Mouse (Mus musculus) macrophage (primary cell): ENCODE measurements around the gene Rictor. TPM values are rescaled to one million over a fixed set of nuclear protein-coding genes. Genes with fewer than 3 reads are reported as not detected.
"Not testable (repeated sequence)": the region's sequence is repeated elsewhere in the genome, so short reads cannot be mapped to it uniquely, and the experiment has no call there.

Source experiments
- H3K27ac ChIP-seq: fragments of 350-480 bp; formaldehyde crosslinking; 2 replicates; pipeline ENCODE4 v1.9.0; 2021
- H3K36me3 ChIP-seq: fragments of 350-480 bp; formaldehyde crosslinking; 2 replicates; pipeline ENCODE4 v1.9.0; 2021; ENCODE audit errors: inconsistent target
- H3K4me3 ChIP-seq: fragments of 350-480 bp; formaldehyde crosslinking; 2 replicates; pipeline ENCODE4 v1.9.0; 2021; ENCODE audit errors: inconsistent target
- H3K79me2 ChIP-seq: fragments of 350-480 bp; formaldehyde crosslinking; 2 replicates; pipeline ENCODE4 v1.9.0; 2021; ENCODE audit errors: inconsistent target
- WGBS: methylation state at CpG from one replicate; pipeline ENCODE4 v1.1.7; 2026; ENCODE audit warnings: inconsistent platforms; ENCODE audit not compliant: missing documents; 5-methylcytosine and 5-hydroxymethylcytosine counted together
- polyA plus RNA-seq: library from polyadenylated mRNA; stranded (reverse); fragments of 250-400 nt; gene quantifications from 3 replicates; pipeline ENCODE4 v1.2.4, GENCODE M21; 2018; ENCODE audit warnings: inconsistent platforms

Rictor gene
- polyA plus RNA-seq, 1 experiment from 2014 or later, result 3.2 TPM

DNA sequence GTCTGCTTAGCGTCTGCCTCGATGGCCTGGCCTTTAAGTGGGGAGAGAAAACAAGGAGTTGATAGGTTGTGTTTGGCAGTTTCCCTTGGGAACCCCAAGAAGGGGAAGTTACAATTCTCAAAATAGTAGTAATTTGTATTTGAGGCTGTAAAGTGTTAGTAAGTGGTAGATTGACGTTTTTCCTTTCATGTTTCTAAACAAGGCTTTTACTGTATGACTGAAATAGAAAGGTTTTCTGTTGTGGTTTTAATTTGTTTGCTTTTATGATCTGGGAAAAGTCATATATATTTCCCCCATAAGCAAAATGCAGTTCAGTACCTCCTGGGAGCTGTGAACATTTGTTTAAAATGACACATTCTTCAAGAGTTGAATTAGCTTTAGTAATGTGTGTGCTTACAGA lies 64.1 kb downstream of the Rictor start:
- no peak overlapping the region for H3K27ac ChIP-seq
- 61% methylated on average over 3 of the region's 3 CpGs for WGBS
- peaks cover 59% of the 10 kb centered on the region for H3K36me3 ChIP-seq
- H3K4me3 ChIP-seq, result no peak overlapping the region
- H3K79me2 ChIP-seq, result no peaks in the 10 kb centered on the region

DNA sequence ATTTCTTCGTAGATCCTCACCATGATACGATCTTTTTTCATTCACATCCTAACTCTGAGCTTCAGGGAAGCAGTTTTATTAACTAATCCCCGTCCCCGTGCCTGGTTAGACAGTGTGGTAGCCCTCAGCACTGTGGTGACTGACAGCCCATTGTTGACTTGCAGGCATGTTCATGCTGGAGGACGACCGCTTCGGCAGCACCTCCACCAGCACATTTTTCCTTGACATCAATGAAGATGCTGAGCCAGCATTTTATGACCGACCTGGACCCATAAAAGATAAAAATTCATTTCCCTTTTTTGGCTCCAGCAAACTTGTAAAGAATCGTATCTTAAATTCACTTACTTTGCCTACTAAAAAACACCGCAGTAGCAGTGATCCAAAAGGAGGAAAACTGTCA lies 78.0 kb downstream of the Rictor start:
- H3K79me2 ChIP-seq, result no peaks in the 10 kb centered on the region
- peaks cover 89% of the 10 kb centered on the region for H3K36me3 ChIP-seq
- H3K27ac ChIP-seq, result no peak overlapping the region
- H3K4me3 ChIP-seq, result no peak overlapping the region
- WGBS, result 96% methylated on average over 10 of the region's 10 CpGs

DNA sequence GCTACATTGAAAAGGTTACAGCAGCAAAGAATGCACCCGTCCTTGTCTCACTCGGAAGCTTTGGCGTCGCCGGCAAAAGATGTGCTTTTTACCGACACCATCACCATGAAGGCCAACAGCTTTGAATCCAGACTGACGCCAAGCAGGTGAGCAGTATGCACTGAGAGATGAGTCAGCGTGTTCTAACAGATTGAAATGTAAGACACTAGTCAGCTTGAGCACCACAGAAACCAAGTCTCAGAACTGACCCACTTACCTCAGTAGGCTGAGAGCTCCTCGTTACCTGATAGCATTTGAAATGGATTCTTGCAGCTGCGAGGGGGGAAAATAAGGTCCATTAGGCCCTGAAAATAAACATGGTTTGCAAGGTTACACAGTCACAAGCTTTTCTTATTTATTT lies 79.1 kb downstream of the Rictor start:
- Histone ChIP-seq H3K27ac (no peak overlapping the region), H3K36me3 (peaks cover 90% of the 10 kb centered on the region), H3K79me2 (no peaks in the 10 kb centered on the region), H3K4me3 (no peak overlapping the region)
- 97% methylated on average over 10 of the region's 10 CpGs for WGBS

DNA sequence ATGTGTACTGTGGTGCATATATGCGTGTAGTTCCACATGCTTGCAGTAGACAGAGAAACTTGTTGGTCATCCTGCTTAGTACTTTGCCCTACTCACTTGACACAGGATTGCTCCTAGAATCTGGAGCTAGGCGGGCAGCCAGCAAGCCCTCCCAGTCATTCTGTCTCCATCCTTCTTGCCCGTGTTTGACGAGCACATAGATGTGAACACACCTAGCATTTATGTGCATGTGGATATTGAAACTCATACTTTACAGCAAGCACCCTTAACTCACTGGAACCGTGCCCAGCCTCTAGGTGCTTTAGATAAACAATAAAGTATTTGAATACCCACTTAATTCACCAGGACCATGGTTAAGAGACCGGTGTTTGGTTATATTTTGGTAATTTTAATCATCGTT lies 81.8 kb downstream of the Rictor start:
- H3K4me3 ChIP-seq, result no peak overlapping the region
- no peak overlapping the region for H3K27ac ChIP-seq
- 95% methylated on average over 7 of the region's 7 CpGs for WGBS
- H3K79me2 ChIP-seq, result no peaks in the 10 kb centered on the region
- H3K36me3 ChIP-seq, result peaks cover 87% of the 10 kb centered on the region

DNA sequence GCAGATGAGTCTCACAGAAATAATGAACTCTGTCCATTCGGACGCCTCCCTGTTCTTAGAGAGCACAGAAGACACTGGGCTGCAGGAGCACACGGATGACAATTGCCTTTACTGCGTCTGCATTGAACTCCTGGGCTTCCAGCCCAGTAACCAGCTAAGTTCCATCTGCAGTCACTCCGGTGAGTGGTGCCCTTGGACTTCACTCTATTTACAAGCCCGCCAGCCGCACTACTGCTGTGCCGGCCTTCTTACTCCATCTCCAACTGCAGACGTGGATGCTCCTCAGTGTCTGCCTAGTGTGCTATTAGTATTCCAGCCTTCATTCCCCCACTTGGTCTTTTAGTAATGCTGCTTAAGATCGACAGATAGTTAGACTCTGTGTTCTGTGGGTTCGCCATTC lies 83.5 kb downstream of the Rictor start:
- Histone ChIP-seq H3K79me2 (no peaks in the 10 kb centered on the region), H3K4me3 (no peak overlapping the region), H3K36me3 (peaks cover 88% of the 10 kb centered on the region), H3K27ac (no peak overlapping the region)
- WGBS, result 94% methylated on average over 11 of the region's 11 CpGs

DNA sequence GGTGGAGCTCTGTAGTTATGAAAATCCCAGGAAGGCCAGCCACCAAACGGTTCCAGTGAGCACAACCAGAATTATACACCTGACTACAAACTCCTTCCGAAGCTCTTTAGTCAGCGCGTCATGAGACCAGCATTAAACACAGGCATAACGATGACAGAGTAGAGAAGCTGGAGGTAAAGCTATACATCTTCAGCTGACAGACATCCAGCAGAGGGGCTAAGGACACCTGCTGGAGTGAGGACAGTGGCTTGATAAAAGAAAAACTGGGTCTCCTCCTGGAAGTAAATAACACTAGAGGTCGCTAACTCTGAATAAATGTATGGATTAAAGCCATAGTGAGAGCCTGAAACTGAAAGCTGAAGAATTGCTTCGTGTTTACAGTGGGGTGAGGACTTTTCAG lies 84.7 kb downstream of the Rictor start:
- H3K4me3 ChIP-seq, result no peak overlapping the region
- no peaks in the 10 kb centered on the region for H3K79me2 ChIP-seq
- no peak overlapping the region for H3K27ac ChIP-seq
- peaks cover 86% of the 10 kb centered on the region for H3K36me3 ChIP-seq
- WGBS, result 93% methylated on average over 7 of the region's 7 CpGs

DNA sequence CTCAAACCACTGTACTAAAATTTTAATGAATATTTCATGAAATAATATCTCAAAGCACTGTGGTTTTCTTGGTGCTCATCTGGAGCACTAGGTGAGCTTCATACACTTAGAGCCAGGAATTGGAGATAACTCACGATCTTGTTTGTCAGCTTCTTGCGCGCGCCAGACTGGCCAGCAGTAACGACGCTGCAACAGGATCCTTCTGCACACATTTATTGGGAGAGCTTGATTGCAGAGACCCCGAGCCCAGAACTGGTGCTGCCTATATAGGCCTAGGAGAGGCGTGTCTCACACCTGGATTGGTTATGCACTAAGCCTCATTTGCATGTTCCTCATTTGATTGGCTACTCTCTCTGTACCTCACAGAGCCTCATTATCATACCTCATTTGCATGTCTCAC lies 93.0 kb downstream of the Rictor start:
- 96% methylated on average over 8 of the region's 8 CpGs for WGBS
- peaks cover 13% of the 10 kb centered on the region for H3K36me3 ChIP-seq
- H3K27ac ChIP-seq, H3K79me2 ChIP-seq, H3K4me3 ChIP-seq: not testable (repeated sequence)

DNA sequence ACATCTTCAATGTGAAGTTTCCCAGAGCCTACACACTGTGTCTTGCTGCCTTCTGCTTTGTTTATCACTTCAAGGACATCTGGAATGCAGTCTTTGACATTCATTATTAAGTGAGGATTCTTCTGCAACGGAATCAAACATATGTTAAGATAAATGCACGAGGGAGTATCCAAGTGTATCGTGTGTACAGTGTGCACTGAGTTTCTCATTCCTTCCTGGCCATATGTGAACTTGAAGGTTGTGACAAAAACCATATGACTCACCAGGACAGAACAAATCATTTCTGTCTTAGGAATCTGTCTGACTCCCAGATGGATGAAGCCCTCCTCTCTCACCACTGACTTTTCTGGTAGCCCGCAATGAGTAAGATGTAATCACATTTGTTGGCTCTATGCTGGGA lies 107.6 kb downstream of the Rictor start:
- no peak overlapping the region for H3K27ac ChIP-seq
- H3K79me2 ChIP-seq, result no peaks in the 10 kb centered on the region
- 88% methylated on average over 4 of the region's 4 CpGs for whole genome bisulfite sequencing
- H3K4me3 ChIP-seq, result no peak overlapping the region
- no peaks in the 10 kb centered on the region for H3K36me3 ChIP-seq

DNA sequence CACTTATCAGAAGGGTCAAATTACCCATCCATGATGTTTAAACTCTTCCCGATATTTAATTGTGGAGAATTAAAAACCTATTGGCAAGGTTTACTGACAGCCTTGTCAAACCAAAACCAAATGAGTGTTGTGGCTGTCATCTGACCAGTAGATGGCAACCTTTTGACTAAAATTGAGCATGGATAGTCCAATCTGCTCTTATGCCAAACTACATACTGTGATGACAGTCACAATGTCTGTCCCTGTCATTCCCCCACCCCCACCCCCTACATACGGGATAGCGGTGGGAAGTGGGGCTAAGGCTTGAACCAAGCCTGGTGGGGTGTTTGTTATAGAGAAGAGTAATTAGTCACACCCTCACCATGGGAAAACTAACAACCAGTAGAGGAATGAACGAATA lies 132.0 kb downstream of the Rictor start:
- Histone ChIP-seq H3K36me3 (no peaks in the 10 kb centered on the region), H3K4me3 (no peak overlapping the region), H3K27ac (no peak overlapping the region), H3K79me2 (no peaks in the 10 kb centered on the region)
- 61% methylated on average over 4 of the region's 4 CpGs for WGBS

DNA sequence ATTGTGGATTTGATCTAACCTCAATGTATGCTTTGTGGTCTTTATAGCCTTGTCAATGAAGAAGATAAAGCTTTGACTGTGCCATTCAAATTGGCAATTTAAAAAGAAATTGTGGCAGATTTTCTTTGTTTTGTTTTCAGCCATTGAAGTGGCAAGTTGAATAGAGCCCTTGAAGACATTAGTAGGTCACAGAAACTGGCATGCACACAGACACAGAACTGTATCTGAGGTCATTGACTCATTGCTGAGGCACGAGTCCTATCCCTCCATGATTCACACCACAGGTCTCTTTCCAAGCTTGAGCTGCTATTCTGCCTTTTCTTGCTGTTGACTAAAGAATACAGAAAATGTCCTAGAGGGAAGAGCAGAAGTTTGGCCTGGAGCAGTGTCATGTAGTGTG lies 141.7 kb downstream of the Rictor start:
- Histone ChIP-seq H3K79me2 (no peaks in the 10 kb centered on the region), H3K27ac (no peak overlapping the region), H3K36me3 (no peaks in the 10 kb centered on the region), H3K4me3 (no peak overlapping the region)
- WGBS, result 100% methylated on average over 1 of the region's 1 CpGs

Other genes with a start within 250 kb of the Rictor start
- gene Fyb, start 185.5 kb upstream of the Rictor start, polyA plus RNA-seq, result 370 to 786 TPM (median 465 TPM) in 3 replicates
- gene Osmr, start 166.6 kb downstream of the Rictor start, polyA plus RNA-seq, result 0.06 TPM in 1 of 3 replicates, not detected in the others